Mouse (Mus musculus) monocyte, adult 5-6 weeks (primary cell): Measurements from ENCODE around the gene Dcaf11. TPM values are rescaled to one million over a fixed set of nuclear protein-coding genes. Genes with fewer than 3 reads are reported as not detected.

Experiments
- ATAC-seq: fragments of 153-309, 156-312 bp; replicated peaks from 2 replicates; pipeline ENCODE4 v1.8.0; 2017; ENCODE audit warnings: mild to moderate bottlenecking; ENCODE audit not compliant: low TSS enrichment, insufficient number of reproducible peaks, severe bottlenecking, poor library complexity, low FRiP score
- total RNA-seq: library from RNA; stranded (forward); fragments of 200-1000, 200-491, 200-594 nt; gene quantifications from 3 replicates; pipeline ENCODE4 v1.2.3, GENCODE M21; 2017

Dcaf11 gene
- total RNA-seq, 1 experiment from 2014 or later, result 91.7 TPM

GRCm38 (mm10) chr14:55603633-55604576, 44.1 kb downstream of the Dcaf11 start:
- ATAC-seq, result peak; percentile 87

DNA sequence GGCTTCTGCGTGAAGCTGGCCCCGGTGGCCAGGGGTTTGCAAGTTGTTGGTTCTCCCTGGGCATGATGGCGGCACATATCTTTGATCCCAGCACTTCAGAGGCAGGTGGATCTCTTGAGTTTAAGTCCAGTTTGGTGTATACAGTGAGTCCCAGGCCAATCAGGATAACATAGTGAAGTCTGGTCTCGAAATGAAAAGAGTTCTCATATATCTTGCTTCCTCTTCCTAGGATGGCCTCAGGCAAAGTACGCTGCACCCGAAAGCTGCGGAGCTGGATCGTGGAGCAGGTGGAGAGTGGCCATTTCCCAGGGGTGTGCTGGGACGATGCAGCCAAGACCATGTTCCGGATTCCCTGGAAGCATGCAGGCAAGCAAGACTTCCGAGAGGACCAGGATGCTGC, 45.0 kb downstream of the Dcaf11 start:
- ATAC-seq, result no peak

GRCm38 (mm10) chr14:55605743-55606459, 46.1 kb downstream of the Dcaf11 start:
- no peak for ATAC-seq

DNA sequence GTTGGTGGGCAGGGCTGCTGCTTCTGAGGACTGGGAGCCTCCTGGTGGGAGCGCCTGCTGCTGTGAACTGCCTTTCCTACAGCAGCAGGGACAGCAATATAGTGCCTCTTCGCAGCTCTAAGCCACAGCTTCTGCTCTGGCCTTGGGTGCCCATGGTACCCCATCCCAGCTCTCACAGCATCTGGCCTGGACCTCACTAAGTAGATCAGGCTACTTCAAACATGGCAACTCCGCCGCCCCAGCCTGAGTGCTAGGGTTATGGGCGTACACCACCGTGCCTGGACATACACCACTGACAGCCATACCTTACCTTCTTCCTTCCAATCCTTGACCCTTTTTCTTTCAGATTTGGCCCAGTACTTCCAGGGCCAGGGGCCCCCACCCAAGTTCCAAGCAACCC, 48.5 kb downstream of the Dcaf11 start:
- ATAC-seq, result no peak

DNA sequence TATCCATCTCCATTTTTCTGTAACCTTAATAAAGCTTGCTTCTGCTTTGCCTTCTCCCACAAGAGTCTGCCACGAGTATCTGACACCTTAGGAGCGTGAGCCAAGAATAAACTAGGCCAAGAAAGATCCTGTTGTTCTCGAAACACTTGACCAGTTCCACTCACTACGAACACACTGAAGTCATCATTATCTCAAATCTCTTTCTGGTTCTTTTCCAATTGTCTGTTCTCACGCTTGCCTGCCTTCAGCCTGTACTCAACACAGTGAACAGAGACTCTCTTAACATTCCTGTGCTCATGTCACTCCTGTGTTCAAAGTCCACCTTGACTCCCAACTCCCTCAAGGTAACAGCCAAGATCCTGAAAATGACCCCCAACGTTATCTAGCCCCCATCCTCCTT, 53.5 kb downstream of the Dcaf11 start:
- ATAC-seq, result no peak

DNA sequence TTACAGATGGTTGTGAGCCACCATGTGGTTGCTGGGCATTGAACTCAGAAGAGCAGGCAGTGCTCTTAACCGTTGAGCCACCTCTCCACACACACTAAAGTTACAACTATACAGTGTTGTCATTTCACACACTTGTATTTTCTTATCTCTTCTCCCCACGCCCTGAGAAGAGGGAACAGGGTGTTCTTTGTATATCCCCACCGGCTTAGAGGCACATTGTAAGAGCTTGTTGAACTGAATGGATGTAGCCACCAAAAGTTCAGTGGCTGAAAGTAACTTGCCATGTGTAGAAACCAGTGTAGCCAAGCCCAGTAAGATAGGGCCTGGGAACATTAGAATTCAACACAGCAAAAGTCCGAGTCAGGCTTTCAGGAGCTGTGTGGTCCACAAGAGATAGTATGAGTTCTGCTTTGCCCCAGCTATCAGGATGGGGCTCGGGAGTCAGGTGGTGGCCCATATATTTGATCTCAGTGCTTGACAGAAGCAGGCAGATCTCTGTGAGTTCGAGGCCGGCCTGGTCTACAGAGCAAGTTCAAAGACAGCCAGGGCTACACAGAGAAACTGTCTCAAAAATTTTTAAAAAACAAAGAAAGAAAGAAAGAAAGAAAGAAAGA, 54.9 kb downstream of the Dcaf11 start:
- no peak for ATAC-seq

DNA sequence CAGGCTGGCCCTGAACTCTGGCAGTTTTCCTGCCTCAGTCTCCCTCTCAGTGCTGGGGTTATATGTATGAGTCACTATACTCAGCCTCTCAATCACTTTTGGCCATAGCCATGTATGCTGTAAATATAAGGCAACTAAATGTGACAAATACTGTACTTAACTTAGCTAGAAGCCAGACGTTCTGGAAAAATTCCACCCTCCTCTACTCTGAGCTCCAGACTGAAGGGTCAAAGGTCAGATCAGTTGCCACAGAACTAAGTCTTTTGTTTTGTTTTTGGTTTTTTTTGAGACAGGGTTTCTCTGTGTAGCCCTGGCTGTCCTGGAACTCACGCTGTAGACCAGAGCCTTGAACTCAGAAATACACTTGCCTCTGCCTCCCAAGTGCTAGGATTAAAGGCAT, 56.1 kb downstream of the Dcaf11 start:
- ATAC-seq, result no peak

GRCm38 (mm10) chr14:55616844-55617243, 57.0 kb downstream of the Dcaf11 start:
- ATAC-seq, result no peak

- ATAC-seq, result peak; percentile 40; the same call in 1 of the 2 replicates
Observed at GRCm38 (mm10) chr14:55617822-55618221, 58.0 kb downstream of the Dcaf11 start, which contains the start of gene Rec8. Rec8 (plus strand) TSS chr14:55618037.

GRCm38 (mm10) chr14:55618486-55619195, 58.8 kb downstream of the Dcaf11 start:
- no peak for ATAC-seq

Other genes starting within 250 kb of the Dcaf11 start
- gene Dhrs4, start 81.2 kb upstream of the Dcaf11 start, total RNA-seq, result 29.7 to 79.0 TPM (median 63.6 TPM) in 3 replicates
- not detected in 3 replicates for gene Carmil3, start 69.4 kb upstream of the Dcaf11 start, total RNA-seq
- not detected in 3 replicates for gene Cpne6, start 49.6 kb upstream of the Dcaf11 start, total RNA-seq
- gene Nrl, start 35.0 kb upstream of the Dcaf11 start, total RNA-seq, result not detected in 3 replicates
- gene Pck2, start 19.7 kb upstream of the Dcaf11 start, total RNA-seq, result 17.3 to 21.1 TPM (median 18.2 TPM) in 3 replicates
- gene A730061H03Rik, start 400 bp downstream of the Dcaf11 start, total RNA-seq, result 1.7 to 11.4 TPM in 2 of 3 replicates, not detected in the other
- not detected in 3 replicates for gene Fitm1, start 15.6 kb downstream of the Dcaf11 start, total RNA-seq
- gene Psme1, start 18.1 kb downstream of the Dcaf11 start, total RNA-seq, result 318 to 422 TPM (median 336 TPM) in 3 replicates
- gene Emc9, start 25.3 kb downstream of the Dcaf11 start, total RNA-seq, result 10.5 to 13.0 TPM (median 12.1 TPM) in 3 replicates
- gene Psme2, start 31.1 kb downstream of the Dcaf11 start, total RNA-seq, result 275 to 334 TPM (median 300 TPM) in 3 replicates
- 25.1 to 38.5 TPM (median 38.4 TPM) in 3 replicates for gene Rnf31, start 31.7 kb downstream of the Dcaf11 start, total RNA-seq
- gene Irf9, start 43.6 kb downstream of the Dcaf11 start, total RNA-seq, result 76.6 to 92.0 TPM (median 77.4 TPM) in 3 replicates
- 3.1 to 4.4 TPM (median 3.4 TPM) in 3 replicates for gene Rec8, start 58.0 kb downstream of the Dcaf11 start, total RNA-seq
- 3.7 to 13.4 TPM (median 11.8 TPM) in 3 replicates for gene Ipo4, start 76.0 kb downstream of the Dcaf11 start, total RNA-seq
- 1.9 to 2.0 TPM in 2 of 3 replicates, not detected in the other for gene Gm49378, start 77.9 kb downstream of the Dcaf11 start, total RNA-seq
- gene Tm9sf1, start 83.8 kb downstream of the Dcaf11 start, total RNA-seq, result 49.4 to 58.5 TPM (median 55.5 TPM) in 3 replicates
- gene Tssk4, start 90.2 kb downstream of the Dcaf11 start, total RNA-seq, result 0.58 TPM in 1 of 3 replicates, not detected in the others
- 41.8 to 53.9 TPM (median 42.8 TPM) in 3 replicates for gene Mdp1, start 100.5 kb downstream of the Dcaf11 start, total RNA-seq
- gene Gmpr2, start 111.9 kb downstream of the Dcaf11 start, total RNA-seq, result 24.7 to 33.1 TPM (median 25.6 TPM) in 3 replicates
- gene Nedd8, start 112.1 kb downstream of the Dcaf11 start, total RNA-seq, result 224 to 272 TPM (median 230 TPM) in 3 replicates
- 42.6 to 96.3 TPM (median 46.5 TPM) in 3 replicates for gene Tinf2, start 121.8 kb downstream of the Dcaf11 start, total RNA-seq
- 0.49 to 4.7 TPM (median 1.5 TPM) in 3 replicates for gene Tgm1, start 153.9 kb downstream of the Dcaf11 start, total RNA-seq
- 19.8 to 29.6 TPM (median 20.8 TPM) in 3 replicates for gene Rabggta, start 162.3 kb downstream of the Dcaf11 start, total RNA-seq
- 23.7 to 32.1 TPM (median 30.6 TPM) in 3 replicates for gene Dhrs1, start 185.7 kb downstream of the Dcaf11 start, total RNA-seq
- 11.9 to 15.0 TPM (median 13.8 TPM) in 3 replicates for gene Nop9, start 185.7 kb downstream of the Dcaf11 start, total RNA-seq
- gene Cideb, start 198.5 kb downstream of the Dcaf11 start, total RNA-seq, result 1.0 to 1.3 TPM in 2 of 3 replicates, not detected in the other
- gene Ltb4r2, start 201.4 kb downstream of the Dcaf11 start, total RNA-seq, result 0.10 to 1.2 TPM (median 0.29 TPM) in 3 replicates
- gene Ltb4r1, start 206.0 kb downstream of the Dcaf11 start, total RNA-seq, result 14.5 to 27.0 TPM (median 18.8 TPM) in 3 replicates
- gene Adcy4, start 224.1 kb downstream of the Dcaf11 start, total RNA-seq, result 2.2 to 4.2 TPM (median 2.5 TPM) in 3 replicates
- gene Ripk3, start 228.9 kb downstream of the Dcaf11 start, total RNA-seq, result 18.7 to 37.5 TPM (median 30.9 TPM) in 3 replicates